Mouse (Mus musculus): ENCODE measurements around the gene Src. TPM values are rescaled to one million over a fixed set of nuclear protein-coding genes. Genes with fewer than 3 reads are reported as not detected.

The Src gene
- polyA plus RNA-seq, 1 experiment: 38.1 TPM

- TF ChIP-seq POLR2A (IDR thresholded peaks at IDR 0.05; ENCODE audit: low read depth, low read length) (no peak), CTCF (IDR thresholded peaks at IDR 0.05; ENCODE audit: borderline replicate concordance, insufficient read depth, low read length) (no peak)
- H3K27ac ChIP-seq (ENCODE audit: insufficient read depth, low read length): no peak overlapping the region
- H3K4me1 ChIP-seq (ENCODE audit: control insufficient read depth, insufficient read depth, low read length): no peaks in the 10 kb centered on the region
- H3K4me3 ChIP-seq (ENCODE audit: insufficient read depth, low read length): no peak overlapping the region
Measured at GRCm38 (mm10) chr2:157513737-157514208, 95.5 kb downstream of the Src start.

DNA sequence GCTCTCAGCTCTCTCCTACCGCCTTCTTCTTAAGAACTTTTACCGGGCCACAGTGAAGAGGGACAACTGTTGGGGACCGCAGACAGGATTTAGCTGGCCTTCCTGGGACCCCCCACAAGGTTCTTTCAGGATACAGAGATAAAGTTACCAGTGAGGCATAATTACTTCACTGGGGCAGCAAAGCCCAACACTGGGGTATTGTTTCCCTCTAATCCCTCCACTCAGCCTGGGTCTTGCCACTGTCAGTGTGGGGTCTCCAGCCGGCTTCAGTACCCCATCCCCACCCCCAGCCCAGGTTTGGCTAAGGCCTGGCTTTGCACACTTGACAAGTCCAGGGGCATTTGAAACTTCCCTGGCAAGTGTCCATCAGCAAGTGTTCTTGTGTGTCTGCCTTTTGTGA is 96.1 kb downstream of the Src start:
- TF ChIP-seq POLR2A (IDR thresholded peaks at IDR 0.05; ENCODE audit: low read depth, low read length) (no peak), CTCF (IDR thresholded peaks at IDR 0.05; ENCODE audit: borderline replicate concordance, insufficient read depth, low read length) (no peak)
- H3K27ac ChIP-seq (ENCODE audit: insufficient read depth, low read length): no peak overlapping the region
- no peak overlapping the region for H3K4me3 ChIP-seq (ENCODE audit: insufficient read depth, low read length)
- H3K4me1 ChIP-seq (ENCODE audit: control insufficient read depth, insufficient read depth, low read length): no peaks in the 10 kb centered on the region

GRCm38 (mm10) chr2:157517526-157517925 is 99.3 kb downstream of the Src start:
- H3K4me1 ChIP-seq (ENCODE audit: control insufficient read depth, insufficient read depth, low read length): no peaks in the 10 kb centered on the region
- no peak overlapping the region for H3K27ac ChIP-seq (ENCODE audit: insufficient read depth, low read length)

GRCm38 (mm10) chr2:157518451-157518850 is 100.2 kb downstream of the Src start:
- TF ChIP-seq CTCF (IDR thresholded peaks at IDR 0.05; ENCODE audit: borderline replicate concordance, insufficient read depth, low read length) (no peak), POLR2A (IDR thresholded peaks at IDR 0.05; ENCODE audit: low read depth, low read length) (no peak)
- Histone ChIP-seq H3K27ac (ENCODE audit: insufficient read depth, low read length) (no peak overlapping the region), H3K4me1 (ENCODE audit: control insufficient read depth, insufficient read depth, low read length) (no peaks in the 10 kb centered on the region)

More at GRCm38 (mm10) chr2:157517526-157517925, 99.3 kb downstream of the Src start:
- H3K4me3 ChIP-seq (ENCODE audit: insufficient read depth, low read length): no peak overlapping the region
- no peak for TF ChIP-seq POLR2A (IDR thresholded peaks at IDR 0.05; ENCODE audit: low read depth, low read length)
- TF ChIP-seq CTCF (IDR thresholded peaks at IDR 0.05; ENCODE audit: borderline replicate concordance, insufficient read depth, low read length): no peak

GRCm38 (mm10) chr2:157519452-157519851 is 101.2 kb downstream of the Src start:
- no peak for TF ChIP-seq CTCF (IDR thresholded peaks at IDR 0.05; ENCODE audit: borderline replicate concordance, insufficient read depth, low read length)
- no peak for TF ChIP-seq POLR2A (IDR thresholded peaks at IDR 0.05; ENCODE audit: low read depth, low read length)
- no peaks in the 10 kb centered on the region for H3K4me1 ChIP-seq (ENCODE audit: control insufficient read depth, insufficient read depth, low read length)
- no peak overlapping the region for H3K4me3 ChIP-seq (ENCODE audit: insufficient read depth, low read length)
- no peak overlapping the region for H3K27ac ChIP-seq (ENCODE audit: insufficient read depth, low read length)

More at GRCm38 (mm10) chr2:157518451-157518850, 100.2 kb downstream of the Src start:
- H3K4me3 ChIP-seq (ENCODE audit: insufficient read depth, low read length): no peak overlapping the region

DNA sequence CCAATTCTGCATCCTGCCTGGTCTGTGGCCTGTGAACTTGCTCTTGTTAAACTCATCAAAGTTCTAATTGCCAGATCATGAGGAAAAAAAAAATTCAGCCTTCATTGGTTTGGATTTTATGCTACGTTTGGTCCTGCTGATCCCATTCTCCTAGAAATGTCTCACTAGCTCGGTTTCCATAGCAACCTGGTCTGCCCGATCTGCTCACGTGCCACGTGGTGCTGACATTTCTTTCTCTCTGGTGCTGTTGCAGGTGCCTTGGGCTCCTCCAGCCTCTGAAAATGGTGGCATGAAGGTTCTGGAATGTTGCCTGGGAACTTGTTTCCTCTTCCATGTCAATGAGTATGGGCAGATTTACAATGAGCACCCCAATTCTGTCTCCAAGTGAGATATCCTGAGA is 102.3 kb downstream of the Src start:
- H3K4me3 ChIP-seq (ENCODE audit: insufficient read depth, low read length): no peak overlapping the region
- no peaks in the 10 kb centered on the region for H3K4me1 ChIP-seq (ENCODE audit: control insufficient read depth, insufficient read depth, low read length)
- TF ChIP-seq POLR2A (IDR thresholded peaks at IDR 0.05; ENCODE audit: low read depth, low read length): no peak
- TF ChIP-seq CTCF (IDR thresholded peaks at IDR 0.05; ENCODE audit: borderline replicate concordance, insufficient read depth, low read length): no peak
- H3K27ac ChIP-seq (ENCODE audit: insufficient read depth, low read length): no peak overlapping the region

Other genes starting within 250 kb of the Src start
- 19.9 and 24.0 TPM in 2 replicates for gene Rbl1, start 213.9 kb upstream of the Src start, polyA plus RNA-seq (2011; ENCODE audit: insufficient read length, low read depth, missing spikeins)
- gene Rpn2, start 139.4 kb upstream of the Src start, polyA plus RNA-seq (2011; ENCODE audit: insufficient read length, low read depth, missing spikeins): 358 and 394 TPM in 2 replicates
- not detected in 2 replicates for gene Mroh8, start 138.9 kb upstream of the Src start, polyA plus RNA-seq (2011; ENCODE audit: insufficient read length, low read depth, missing spikeins)
- gene Ghrh, start 70.9 kb upstream of the Src start, polyA plus RNA-seq (2011; ENCODE audit: insufficient read length, low read depth, missing spikeins): not detected in 2 replicates
- gene Manbal, start 50.9 kb upstream of the Src start, polyA plus RNA-seq (2011; ENCODE audit: insufficient read length, low read depth, missing spikeins): 53.9 and 54.2 TPM in 2 replicates
- 12.6 and 15.1 TPM in 2 replicates for gene Nnat, start 141.6 kb downstream of the Src start, polyA plus RNA-seq (2011; ENCODE audit: insufficient read length, low read depth, missing spikeins)
- gene Blcap, start 152.8 kb downstream of the Src start, polyA plus RNA-seq (2011; ENCODE audit: insufficient read length, low read depth, missing spikeins): 63.9 and 72.3 TPM in 2 replicates